Mouse (Mus musculus): ENCODE results near the gene Ecm1. TPM values are rescaled to one million over a fixed set of nuclear protein-coding genes. Genes with fewer than 3 reads are reported as not detected.
"Not testable (repeated sequence)": the region's sequence is repeated elsewhere in the genome, so short reads cannot be mapped to it uniquely, and the experiment has no call there.

The Ecm1 gene
- total RNA-seq, 2 experiments from 2014 or later, result 46.0 to 59.8 TPM

DNA sequence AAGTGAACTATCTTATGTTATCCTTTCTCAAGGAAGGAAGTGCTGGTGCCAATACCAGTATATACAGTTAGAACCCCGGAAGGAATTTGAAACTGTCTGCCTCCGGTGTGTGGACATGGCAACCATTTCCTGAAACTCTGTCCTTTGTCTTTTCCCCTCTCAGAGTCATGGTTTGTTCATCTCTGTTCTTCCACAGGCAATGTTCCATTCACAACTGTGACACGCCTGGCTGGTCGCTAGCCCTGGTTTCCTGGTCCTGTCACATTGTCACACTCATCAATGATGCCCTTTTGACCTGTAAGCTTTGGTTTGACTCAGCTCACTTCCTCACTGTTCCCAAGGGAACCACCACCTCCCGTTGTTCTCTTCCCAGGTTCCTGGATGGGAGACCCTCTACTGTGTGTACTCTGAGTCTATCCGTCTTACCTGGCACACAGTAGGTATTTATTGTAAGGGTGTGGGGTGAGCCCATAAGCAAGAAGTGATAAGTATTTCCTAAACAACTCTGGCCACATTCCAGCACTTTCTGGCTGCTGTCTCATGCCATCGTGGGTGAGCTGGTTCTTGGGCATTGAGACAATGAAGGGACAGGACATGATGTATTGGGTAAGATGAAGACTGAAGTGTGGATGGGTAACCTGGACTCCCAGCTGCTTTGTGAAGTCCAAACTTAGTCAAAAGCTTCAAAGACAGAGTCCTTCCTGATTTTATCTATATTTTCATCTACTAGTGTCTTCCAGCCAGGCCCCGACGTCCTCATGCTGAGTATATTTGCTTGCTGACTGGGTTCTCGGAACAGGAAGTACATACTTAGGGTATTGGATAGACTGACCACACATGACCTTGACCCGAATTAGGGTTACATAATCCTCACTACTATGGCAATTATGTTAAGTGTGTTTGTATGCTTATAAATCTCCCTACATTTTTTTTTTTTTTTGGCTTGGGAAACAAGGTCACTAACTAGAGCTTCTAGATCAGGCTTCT is 45.3 kb downstream of the Ecm1 start:
- intact Hi-C loops (cut with DNase I), result no loop called here
- peak in 1 of 2 experiments; percentile 4 for DNase-seq

DNA sequence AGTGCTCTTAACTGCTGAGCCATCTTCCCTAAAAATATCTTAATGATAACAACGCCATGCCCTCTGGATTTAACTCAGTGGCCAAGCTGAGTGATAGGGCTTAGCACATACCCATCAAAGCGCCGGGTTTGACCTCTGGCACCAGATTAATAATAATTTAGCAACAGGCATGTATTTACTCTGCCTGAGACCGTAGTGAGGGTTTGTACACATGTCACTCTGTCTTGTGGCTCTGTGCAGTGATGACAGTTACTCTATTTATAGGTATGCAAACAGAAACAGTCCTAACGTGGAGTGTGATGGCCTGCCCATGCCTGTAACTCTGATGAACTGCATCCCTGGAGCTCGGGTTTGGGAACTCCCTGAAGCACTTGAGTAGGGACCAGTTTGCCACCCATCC is 46.7 kb downstream of the Ecm1 start:
- intact Hi-C loops (cut with DNase I), result no loop called here
- peak in 1 of 2 experiments; percentile 22 for DNase-seq

- DNase-seq; intact Hi-C loops (cut with DNase I): not testable (repeated sequence)
Observed at GRCm38 (mm10) chr3:95690552-95690951, 48.8 kb downstream of the Ecm1 start.

GRCm38 (mm10) chr3:95689940-95690339 is 49.4 kb downstream of the Ecm1 start:
- intact Hi-C loops (cut with DNase I), result no loop called here
- DNase-seq, result no peak

GRCm38 (mm10) chr3:95689171-95689915 is 50.0 kb downstream of the Ecm1 start:
- DNase-seq, result peak; percentile 8 to 53

DNA sequence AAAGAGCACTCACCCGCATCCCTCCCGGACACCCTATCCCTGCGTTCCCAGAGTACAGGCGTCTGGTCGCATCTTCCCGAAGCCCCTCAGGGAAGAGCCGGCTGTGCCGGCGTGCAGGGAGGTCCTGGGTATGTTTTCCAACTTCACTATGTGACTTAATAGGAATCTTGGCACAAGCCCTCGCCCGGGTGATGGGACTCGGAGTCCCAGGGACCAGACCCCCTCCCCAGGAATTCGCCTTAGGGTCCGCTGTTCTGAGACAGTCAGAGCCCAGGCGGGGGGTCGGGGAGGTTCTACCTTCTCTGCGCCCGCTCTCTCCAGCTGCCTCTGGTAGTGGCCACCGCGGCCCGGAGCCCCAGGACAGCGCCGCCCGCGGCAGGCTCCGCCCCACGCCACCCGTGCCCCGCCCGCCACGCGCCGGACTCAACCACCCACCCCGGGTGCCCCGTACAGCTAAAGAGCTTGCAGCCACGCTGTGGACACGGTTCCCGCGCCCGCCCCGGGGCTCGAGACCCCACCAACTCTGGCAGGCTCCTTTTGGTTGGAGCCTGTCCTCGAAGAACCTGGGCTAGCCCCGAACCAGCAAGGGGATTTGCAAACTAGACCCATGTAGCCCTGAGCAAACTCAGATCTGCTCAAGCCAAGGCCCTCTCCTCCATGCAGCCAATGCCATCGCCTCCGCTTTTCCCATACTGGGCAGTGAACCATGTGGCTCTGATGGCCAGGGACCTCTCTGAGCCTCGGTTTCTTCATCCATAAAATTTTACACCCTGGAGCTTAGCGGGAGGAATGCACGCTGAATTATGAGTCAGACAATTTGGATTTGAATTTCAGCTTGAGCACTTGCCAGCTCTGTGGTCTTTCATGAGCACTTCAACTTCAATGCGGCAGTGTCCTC is 51.6 kb downstream of the Ecm1 start, which contains the start of gene Adamtsl4:
Gene Adamtsl4 (minus strand): TSS at position 394 of the 898 bp plus-strand sequence.
- intact Hi-C loops (cut with DNase I), result no loop called here
- peak; percentile 85 to 89 for DNase-seq

More at GRCm38 (mm10) chr3:95689171-95689915, 50.0 kb downstream of the Ecm1 start:
- intact Hi-C loops (cut with DNase I), result no loop called here

DNA sequence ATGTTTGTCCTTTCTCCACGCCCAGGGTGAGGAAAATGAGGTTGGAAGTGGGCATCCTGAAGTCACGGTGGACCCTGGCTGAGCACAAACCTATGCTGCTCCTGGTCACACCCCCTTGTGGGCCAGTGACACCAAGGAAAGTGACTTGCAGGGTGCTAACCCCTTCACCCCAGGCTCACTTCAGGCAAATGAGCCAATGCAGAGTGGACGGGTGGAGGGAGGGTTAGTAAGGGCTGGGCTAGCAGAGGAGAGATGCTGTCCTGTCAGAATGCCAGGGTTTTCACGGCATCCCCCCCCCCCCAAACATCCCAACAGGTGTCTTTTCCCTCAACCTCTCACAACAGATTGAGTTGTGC is 52.2 kb downstream of the Ecm1 start:
- peak in 1 of 2 experiments; percentile 27 for DNase-seq
- intact Hi-C loops (cut with DNase I), result no loop called here

DNA sequence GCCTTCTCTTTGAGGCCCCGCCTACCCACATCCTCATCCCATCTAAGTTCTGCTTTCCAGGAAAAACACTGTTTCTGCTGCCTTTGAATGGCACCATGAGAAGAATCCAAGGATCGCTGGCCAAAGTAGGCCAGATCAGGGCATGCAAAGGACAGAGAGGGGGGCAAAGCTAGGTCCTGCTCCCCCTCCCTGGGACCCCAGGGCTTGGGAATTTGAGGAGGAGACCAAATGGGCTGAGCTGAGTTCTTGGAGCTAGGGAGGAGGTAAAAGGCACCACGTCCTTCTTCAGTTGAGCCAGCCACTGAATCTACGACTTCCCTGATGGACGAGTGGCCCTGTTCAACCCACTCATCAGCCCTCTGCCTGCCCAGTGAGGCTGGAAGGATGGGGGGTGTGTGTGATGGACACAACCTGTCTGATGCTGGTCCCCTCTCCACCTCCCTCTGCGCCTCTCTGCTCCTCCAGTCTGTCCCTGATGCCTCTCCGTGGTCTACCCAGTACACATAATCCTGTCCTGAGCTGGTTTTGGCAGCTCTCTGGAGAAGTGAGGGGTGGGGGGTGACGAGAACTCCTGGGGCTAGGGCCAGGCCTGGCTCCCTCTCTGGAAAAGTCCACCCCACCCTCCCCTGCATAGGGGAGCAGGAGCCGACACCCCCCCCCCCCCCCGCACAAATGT is 52.7 kb downstream of the Ecm1 start:
- intact Hi-C loops (cut with DNase I), result no loop called here
- DNase-seq, result peak; percentile 20 to 36

- peak in 1 of 2 experiments; percentile 5 for DNase-seq
- intact Hi-C loops (cut with DNase I), result no loop called here
Observed at GRCm38 (mm10) chr3:95685701-95686100, 53.7 kb downstream of the Ecm1 start.

- intact Hi-C loops (cut with DNase I), result no loop called here
Observed at GRCm38 (mm10) chr3:95685301-95685700, 54.1 kb downstream of the Ecm1 start.

GRCm38 (mm10) chr3:95684846-95685245 is 54.5 kb downstream of the Ecm1 start:
- DNase-seq, result no peak
- intact Hi-C loops (cut with DNase I), result loop anchor here (5.0 kb wide), 1 partner anchor 77 kb away; the partner anchor contains the start of gene Tars2

More at GRCm38 (mm10) chr3:95685301-95685700, 54.1 kb downstream of the Ecm1 start:
- DNase-seq, result no peak

Small RNAs within 50 kb of the gene (microRNA-seq; reads per million reads assigned to microRNA genes)
- 0 to 0.12 reads per million in 2 experiments for gene Mir7014

Other genes starting within 250 kb of the Ecm1 start
- 10 to 100 TPM; 13.6 to 14.3 TPM for gene Ctsk, start 240.3 kb downstream of the Ecm1 start, total RNA-seq (2021)
- 10 to 100 TPM; 11.6 to 12.7 TPM for gene Ctss, start 212.8 kb downstream of the Ecm1 start, total RNA-seq (2021)
- gene Hormad1, start 179.9 kb downstream of the Ecm1 start, total RNA-seq (2021), result not detected
- 10 to 100 TPM; 19.8 to 20.5 TPM for gene Golph3l, start 150.6 kb downstream of the Ecm1 start, total RNA-seq (2021)
- gene Ensa, start 114.6 kb downstream of the Ecm1 start, total RNA-seq (2021), result 10 to 100 TPM; 62.5 to 63.7 TPM
- 100 to 1,000 TPM; 161 to 165 TPM for gene Mcl1, start 80.8 kb downstream of the Ecm1 start, total RNA-seq (2021)
- gene Adamtsl4, start 51.7 kb downstream of the Ecm1 start, total RNA-seq (2021), result 10 to 100 TPM; 48.3 to 57.2 TPM
- 10 to 100 TPM; 41.6 to 44.4 TPM for gene Tars2, start 20.6 kb upstream of the Ecm1 start, total RNA-seq (2021)
- gene Rprd2, start 79.3 kb upstream of the Ecm1 start, total RNA-seq (2021), result 10 to 100 TPM; 41.3 to 42.1 TPM
- gene Prpf3, start 116.3 kb upstream of the Ecm1 start, total RNA-seq (2021), result 10 to 100 TPM; 19.2 to 27.2 TPM
- gene Mrps21, start 131.9 kb upstream of the Ecm1 start, total RNA-seq (2021), result 100 to 1,000 TPM; 275 to 290 TPM
- 1 to 10 TPM; 2.8 to 3.0 TPM for gene Ciart, start 142.7 kb upstream of the Ecm1 start, total RNA-seq (2021)
- 10 to 100 TPM; 24.0 to 24.6 TPM for gene BC028528, start 152.4 kb upstream of the Ecm1 start, total RNA-seq (2021)
- gene Aph1a, start 154.4 kb upstream of the Ecm1 start, total RNA-seq (2021), result 100 to 1,000 TPM; 113 to 114 TPM
- gene Car14, start 165.1 kb upstream of the Ecm1 start, total RNA-seq (2021), result 100 to 1,000 TPM; 153 to 157 TPM
- gene Anp32e, start 189.7 kb upstream of the Ecm1 start, total RNA-seq (2021), result 10 to 100 TPM; 72.7 to 86.1 TPM